Mouse (Mus musculus) macrophage (primary cell): ENCODE data around the gene Vezt. TPM values are rescaled to one million over a fixed set of nuclear protein-coding genes. Genes with fewer than 3 reads are reported as not detected.

Source experiments
- H3K27ac ChIP-seq: fragments of 350-480 bp; formaldehyde crosslinking; 2 replicates; pipeline ENCODE4 v1.9.0; 2021
- H3K36me3 ChIP-seq: fragments of 350-480 bp; formaldehyde crosslinking; 2 replicates; pipeline ENCODE4 v1.9.0; 2021; ENCODE audit errors: inconsistent target
- H3K4me3 ChIP-seq: fragments of 350-480 bp; formaldehyde crosslinking; 2 replicates; pipeline ENCODE4 v1.9.0; 2021; ENCODE audit errors: inconsistent target
- H3K79me2 ChIP-seq: fragments of 350-480 bp; formaldehyde crosslinking; 2 replicates; pipeline ENCODE4 v1.9.0; 2021; ENCODE audit errors: inconsistent target
- WGBS: methylation state at CpG from one replicate; pipeline ENCODE4 v1.1.7; 2026; ENCODE audit warnings: inconsistent platforms; ENCODE audit not compliant: missing documents; 5-methylcytosine and 5-hydroxymethylcytosine counted together
- polyA plus RNA-seq: library from polyadenylated mRNA; stranded (reverse); fragments of 250-400 nt; gene quantifications from 3 replicates; pipeline ENCODE4 v1.2.4, GENCODE M21; 2018; ENCODE audit warnings: inconsistent platforms

The Vezt gene
- polyA plus RNA-seq, 1 experiment from 2014 or later, result 11.2 TPM

DNA sequence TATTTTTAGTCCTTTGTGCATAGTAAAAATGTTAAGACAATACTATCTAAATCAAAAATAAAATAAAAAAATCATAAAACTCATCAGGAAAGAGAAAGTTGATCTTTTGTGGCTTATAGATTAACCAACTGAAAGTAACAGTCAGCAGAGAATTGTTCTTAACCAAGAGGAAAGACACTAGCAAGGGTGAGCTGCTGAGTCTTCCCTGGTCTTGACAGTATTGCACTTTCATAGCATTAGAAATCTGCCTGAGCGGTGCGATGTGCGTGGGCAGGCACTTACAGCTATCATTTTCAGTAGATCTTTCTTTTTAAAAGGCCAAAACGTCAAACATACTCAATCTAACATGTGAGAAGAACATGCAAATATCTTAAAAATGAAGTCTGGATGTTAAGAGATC is 14.6 kb downstream of the Vezt start:
- 96% methylated on average over 4 of the region's 4 CpGs for WGBS
- no peak overlapping the region for H3K4me3 ChIP-seq
- no peak overlapping the region for H3K27ac ChIP-seq
- H3K36me3 ChIP-seq, result 0 out of 2 replicates have a peak, but pooled peaks cover 7% of the 10 kb centered on the region
- H3K79me2 ChIP-seq, result peaks cover 88% of the 10 kb centered on the region

DNA sequence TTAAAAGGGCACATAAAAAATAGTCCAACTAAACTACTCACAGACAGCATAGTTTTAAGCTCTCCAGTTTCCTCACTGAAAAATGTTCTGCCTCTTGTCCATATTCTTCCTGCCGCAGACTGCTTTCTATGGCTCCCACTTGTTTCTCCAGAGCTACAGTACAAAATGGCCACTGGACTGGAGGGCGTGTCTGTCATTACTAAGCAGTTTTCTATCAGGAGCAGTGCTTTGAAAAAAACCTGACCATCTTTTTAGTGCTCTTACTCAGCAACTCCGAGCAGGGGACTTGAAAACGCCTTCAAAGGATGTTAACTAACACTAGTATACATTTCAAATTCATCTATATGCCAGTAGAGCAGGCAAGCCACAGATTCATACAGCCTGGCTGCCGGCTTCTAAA is 15.0 kb downstream of the Vezt start:
- Histone ChIP-seq H3K79me2 (peaks cover 88% of the 10 kb centered on the region), H3K27ac (no peak overlapping the region), H3K36me3 (0 out of 2 replicates have a peak, but pooled peaks cover 4% of the 10 kb centered on the region), H3K4me3 (no peak overlapping the region)
- 78% methylated on average over 5 of the region's 5 CpGs for WGBS

DNA sequence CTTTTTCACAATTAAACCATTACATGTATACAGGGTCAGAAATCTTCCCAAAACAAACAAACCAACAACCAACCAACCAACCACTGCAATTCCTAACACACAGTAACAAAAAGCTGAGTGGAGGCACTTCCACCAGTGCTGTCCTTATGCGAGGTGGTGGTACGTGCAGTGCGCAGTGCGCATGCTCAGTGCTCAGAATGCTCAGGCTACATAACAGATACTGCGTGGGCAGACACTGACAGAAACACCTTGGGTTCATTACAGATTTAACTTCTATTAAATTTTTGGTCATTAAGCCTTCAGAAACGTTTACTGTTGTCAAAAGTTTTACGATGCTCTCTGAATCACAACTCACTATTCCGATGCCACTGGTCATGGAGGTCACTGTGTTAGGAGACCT is 18.2 kb downstream of the Vezt start:
- H3K79me2 ChIP-seq, result peaks cover 77% of the 10 kb centered on the region
- H3K36me3 ChIP-seq, result no peaks in the 10 kb centered on the region
- WGBS, result 97% methylated on average over 8 of the region's 8 CpGs
- H3K27ac ChIP-seq, result no peak overlapping the region
- H3K4me3 ChIP-seq, result no peak overlapping the region

DNA sequence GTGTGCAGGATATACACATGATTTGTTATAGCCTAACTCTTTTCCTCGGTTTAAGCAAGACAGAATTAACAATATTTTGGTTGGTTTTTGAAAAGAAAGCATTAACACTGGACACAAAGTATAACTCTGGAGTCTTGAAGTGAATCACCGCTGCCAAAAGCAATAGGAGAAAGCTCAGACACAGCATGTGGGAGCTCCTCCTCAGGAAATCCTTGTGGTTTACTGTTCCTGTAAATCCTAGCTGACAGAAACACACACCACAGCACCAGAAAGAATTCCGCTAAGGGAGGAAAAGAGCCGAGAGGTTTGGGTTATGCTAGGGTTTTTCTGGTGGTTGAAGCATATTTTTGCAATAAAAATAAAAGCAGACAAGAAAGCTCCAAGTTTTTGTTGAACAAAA is 21.4 kb downstream of the Vezt start:
- peak overlapping the region; percentile 47 for H3K27ac ChIP-seq
- peaks cover 72% of the 10 kb centered on the region for H3K79me2 ChIP-seq
- H3K36me3 ChIP-seq, result no peaks in the 10 kb centered on the region
- H3K4me3 ChIP-seq, result no peak overlapping the region
- WGBS, result 12% methylated on average over 4 of the region's 4 CpGs

DNA sequence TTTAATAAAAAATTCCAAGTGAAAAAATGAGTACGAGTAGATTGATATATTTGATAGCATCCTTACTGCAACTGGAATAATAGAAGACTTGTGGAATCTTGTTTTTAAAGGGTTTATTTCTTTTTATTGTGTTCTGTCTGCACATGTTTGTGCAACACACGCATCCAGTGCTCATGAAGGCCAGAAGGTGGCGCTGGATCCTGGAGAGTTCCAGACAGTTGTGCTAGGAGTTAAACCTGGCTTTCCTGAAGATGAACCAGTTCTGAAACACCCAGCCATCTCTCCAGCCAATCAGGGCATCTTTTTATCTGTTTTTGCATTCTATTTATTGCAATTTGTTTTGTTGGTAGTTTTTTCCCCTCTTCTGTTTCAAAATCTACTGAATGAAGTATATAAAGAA is 22.4 kb downstream of the Vezt start:
- Histone ChIP-seq H3K27ac (peak overlapping the region; percentile 47; the same call in 1 of the 2 replicates), H3K4me3 (no peak overlapping the region), H3K79me2 (peaks cover 71% of the 10 kb centered on the region), H3K36me3 (no peaks in the 10 kb centered on the region)
- WGBS, result 69% methylated on average over 2 of the region's 3 CpGs

DNA sequence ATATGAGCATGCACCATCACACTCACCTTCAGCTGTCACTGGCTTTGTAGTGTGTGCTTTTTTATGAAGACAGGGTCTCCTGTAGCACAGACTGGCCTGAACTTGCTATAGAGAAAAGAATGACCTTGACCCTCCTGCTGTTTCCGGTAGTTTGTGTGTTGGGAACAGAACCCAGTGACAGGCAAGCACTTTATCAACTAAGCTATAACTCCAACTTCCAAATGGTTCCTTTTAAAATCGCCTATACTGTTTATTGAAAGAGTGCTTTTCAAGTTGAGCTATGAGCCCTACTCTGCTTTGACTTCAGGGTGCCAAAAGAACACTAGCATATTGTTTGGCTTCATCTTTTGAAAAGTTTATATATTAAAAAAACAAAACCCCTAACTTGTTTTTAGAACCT is 24.6 kb downstream of the Vezt start:
- Histone ChIP-seq H3K4me3 (no peak overlapping the region), H3K36me3 (no peaks in the 10 kb centered on the region), H3K79me2 (peaks cover 73% of the 10 kb centered on the region), H3K27ac (no peak overlapping the region)
- 90% methylated on average over 2 of the region's 2 CpGs for WGBS

DNA sequence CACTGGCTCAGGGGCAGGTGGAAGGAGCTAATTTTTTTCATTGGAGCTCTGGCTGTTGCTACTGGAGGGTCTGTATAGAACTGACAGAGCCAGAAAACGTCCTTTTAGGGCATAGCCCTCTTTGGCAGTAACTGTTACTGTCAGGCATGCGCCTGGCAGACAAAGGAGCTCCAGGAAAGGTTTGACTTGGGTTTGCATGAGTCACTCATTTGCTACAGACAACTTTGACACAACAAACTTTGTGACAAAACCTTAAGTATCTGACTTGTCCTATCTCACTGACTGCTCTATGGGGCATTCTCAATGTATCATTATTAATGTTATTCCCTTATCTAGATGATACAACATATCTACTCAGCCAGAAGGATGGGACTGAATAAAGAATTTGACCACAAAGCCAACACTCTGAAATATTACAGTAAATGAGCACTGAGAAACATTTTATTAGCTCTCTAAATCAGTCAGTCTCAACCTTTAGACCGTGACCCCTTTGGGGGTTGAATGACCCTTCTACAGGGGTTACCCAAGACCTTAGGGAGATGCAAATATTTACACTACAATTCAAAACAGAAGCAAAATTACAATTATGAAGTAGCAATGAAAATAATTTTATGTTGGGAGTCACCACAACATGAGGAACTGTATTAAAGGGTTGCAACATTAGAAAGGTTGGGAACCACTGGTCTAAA is 25.5 kb downstream of the Vezt start:
- H3K36me3 ChIP-seq, result no peaks in the 10 kb centered on the region
- H3K4me3 ChIP-seq, result no peak overlapping the region
- peaks cover 64% of the 10 kb centered on the region for H3K79me2 ChIP-seq
- WGBS, result 94% methylated on average over 3 of the region's 3 CpGs
- H3K27ac ChIP-seq, result no peak overlapping the region

DNA sequence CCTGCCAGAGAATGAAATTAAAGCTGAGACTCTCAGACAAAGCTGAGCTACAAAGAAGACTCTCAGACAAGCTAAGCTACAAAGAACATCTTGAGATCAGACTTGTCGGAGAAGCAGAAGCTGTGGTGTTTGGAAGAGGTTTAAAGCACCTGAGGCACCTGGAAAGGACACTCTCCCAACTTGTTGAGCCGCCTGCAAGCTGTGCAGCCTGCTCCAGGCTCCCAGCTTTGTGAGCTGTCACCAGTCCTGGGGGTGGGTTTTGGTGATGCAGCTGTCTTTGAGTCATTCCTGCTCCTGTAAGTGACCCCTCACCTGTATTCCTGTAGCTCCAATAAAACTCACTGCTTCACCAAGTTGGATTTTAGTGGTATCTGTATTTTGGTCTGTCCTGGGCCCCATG is 27.3 kb downstream of the Vezt start:
- Histone ChIP-seq H3K36me3 (no peaks in the 10 kb centered on the region; the same call in 1 of the 2 replicates), H3K27ac (no peak overlapping the region), H3K79me2 (peaks cover 59% of the 10 kb centered on the region), H3K4me3 (no peak overlapping the region)
- 87% methylated on average over 2 of the region's 2 CpGs for WGBS

DNA sequence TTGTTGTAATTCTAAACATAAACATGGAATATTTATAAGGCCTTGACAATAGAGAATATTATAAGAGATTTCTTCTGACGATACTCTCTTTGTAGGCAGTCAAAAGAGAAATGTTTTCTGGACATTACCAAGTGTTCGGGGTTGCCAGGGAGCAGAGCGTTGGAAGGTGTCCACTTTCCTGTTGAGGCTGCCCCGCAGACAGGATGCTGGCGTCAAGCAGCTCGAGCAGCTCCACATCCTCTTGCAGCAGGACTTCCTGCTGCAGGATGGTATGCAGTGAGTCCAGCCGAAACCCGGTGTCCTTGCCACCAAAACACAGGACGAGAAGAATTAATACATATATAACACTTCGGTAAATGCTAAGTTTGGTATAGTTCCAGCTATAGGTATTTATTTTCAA is 35.4 kb downstream of the Vezt start:
- peaks cover 47% of the 10 kb centered on the region; the same call in 1 of the 2 replicates for H3K36me3 ChIP-seq

DNA sequence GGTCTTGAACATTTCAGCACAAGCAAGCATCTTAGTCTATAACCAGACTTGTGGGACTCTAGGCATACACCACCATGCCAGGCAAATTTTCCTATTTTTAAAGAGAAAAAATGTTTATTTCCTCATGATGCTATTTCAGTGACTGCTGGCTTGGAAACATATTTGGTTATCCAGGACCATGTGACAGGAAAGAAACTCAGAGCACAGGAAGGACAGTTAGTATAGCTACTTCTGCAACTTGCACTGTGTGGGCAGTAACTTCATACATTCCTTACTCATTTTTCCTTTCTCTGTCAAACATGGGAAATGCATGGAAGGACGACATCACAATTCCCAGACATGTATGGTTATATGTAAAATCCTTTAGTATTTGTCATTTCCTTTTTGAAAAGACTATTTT is 36.3 kb downstream of the Vezt start:
- Histone ChIP-seq H3K4me3 (no peak overlapping the region), H3K79me2 (no peaks in the 10 kb centered on the region), H3K36me3 (peaks cover 47% of the 10 kb centered on the region; the same call in 1 of the 2 replicates), H3K27ac (peak overlapping the region; percentile 68)
- 64% methylated on average over 1 of the region's 1 CpGs for WGBS

More for the DNA sequence above, 35.4 kb downstream of the Vezt start:
- no peaks in the 10 kb centered on the region for H3K79me2 ChIP-seq
- peak overlapping the region; percentile 68 for H3K27ac ChIP-seq
- no peak overlapping the region for H3K4me3 ChIP-seq
- WGBS, result 26% methylated on average over 7 of the region's 10 CpGs

DNA sequence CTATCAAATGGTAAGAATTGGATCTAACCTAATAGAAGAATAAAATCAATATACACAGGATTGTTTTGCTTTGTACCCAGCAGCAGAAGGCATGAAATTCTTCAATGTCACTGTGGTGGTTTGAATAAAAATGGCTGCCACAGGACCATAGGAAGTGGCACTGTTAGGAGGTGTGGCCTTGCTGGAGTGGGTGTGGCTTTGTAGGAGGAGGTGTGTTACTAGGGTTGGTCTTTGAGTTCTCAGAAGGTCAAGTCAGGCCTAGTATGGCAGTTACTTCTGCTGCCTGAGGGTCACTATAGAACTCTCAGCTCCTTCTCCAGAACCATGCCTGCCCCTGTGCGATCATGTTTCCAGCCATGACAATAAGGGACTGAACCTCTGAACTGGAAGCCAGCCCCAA is 40.5 kb downstream of the Vezt start:
- WGBS, result 100% methylated on average over 1 of the region's 1 CpGs
- no peaks in the 10 kb centered on the region for H3K79me2 ChIP-seq
- no peak overlapping the region for H3K4me3 ChIP-seq
- peaks cover 48% of the 10 kb centered on the region; the same call in 1 of the 2 replicates for H3K36me3 ChIP-seq
- H3K27ac ChIP-seq, result no peak overlapping the region

DNA sequence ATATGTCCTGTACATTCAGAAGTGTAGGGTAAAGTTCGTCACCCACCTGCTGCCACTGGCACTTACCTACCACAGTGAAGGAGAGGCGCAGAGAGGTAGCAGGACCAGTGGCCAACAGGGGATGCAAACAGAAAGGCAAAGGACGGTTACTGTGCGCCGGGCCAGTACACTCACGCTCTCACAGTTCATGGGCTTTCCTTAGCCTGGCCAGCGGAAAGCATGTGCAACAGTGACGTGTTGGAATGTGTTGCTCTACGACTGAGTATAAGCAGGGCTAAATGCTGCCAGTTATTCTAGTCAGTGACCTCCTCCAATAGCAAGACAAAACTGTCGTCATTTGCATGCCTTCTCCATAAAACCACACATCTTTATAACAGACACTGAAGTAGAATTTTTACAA is 41.5 kb downstream of the Vezt start:
- Histone ChIP-seq H3K36me3 (peaks cover 55% of the 10 kb centered on the region), H3K27ac (no peak overlapping the region), H3K4me3 (no peak overlapping the region), H3K79me2 (no peaks in the 10 kb centered on the region)
- 93% methylated on average over 10 of the region's 10 CpGs for WGBS

DNA sequence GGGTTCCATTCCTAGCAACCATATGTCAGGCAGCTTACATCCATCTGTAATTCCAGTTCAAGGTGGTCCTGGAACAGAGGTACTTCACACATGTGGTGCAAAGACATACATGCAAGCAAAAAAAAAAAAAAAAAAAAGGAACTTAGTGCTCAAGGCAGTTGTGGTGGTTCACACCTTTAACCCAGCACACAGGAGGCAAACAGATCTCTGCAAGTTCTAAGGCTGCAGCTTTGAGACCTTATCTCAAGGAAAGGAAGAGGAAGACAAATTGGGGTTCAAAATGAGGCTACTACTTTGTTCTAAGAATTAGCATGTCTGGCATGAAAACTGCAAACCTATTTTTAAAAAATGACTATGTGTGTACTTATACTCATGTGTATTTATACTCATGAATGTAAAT is 50.3 kb downstream of the Vezt start:
- Histone ChIP-seq H3K36me3 (peaks cover 32% of the 10 kb centered on the region), H3K4me3 (no peak overlapping the region), H3K79me2 (no peaks in the 10 kb centered on the region), H3K27ac (no peak overlapping the region)

DNA sequence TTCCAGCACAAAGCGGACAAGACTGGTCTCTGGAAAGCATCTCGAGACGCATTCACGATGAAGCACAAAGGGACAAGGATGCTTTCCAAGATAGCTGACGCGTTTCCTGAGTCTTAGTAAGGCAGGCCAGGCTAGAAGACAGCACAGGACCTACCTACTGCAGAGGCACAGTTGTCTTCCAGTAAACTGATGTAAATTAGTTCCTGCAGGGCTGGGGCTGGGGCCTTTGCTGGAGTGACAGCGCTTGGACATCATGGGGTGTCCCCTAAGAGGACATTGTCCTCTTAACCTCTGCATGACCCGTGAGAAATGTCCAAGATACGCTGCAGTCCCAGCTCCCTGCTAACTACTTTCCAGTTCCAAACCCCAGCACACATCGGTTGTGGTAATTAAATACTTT is 66.3 kb downstream of the Vezt start:
- H3K36me3 ChIP-seq, result peaks cover 36% of the 10 kb centered on the region
- WGBS, result 95% methylated on average over 10 of the region's 10 CpGs
- no peak overlapping the region for H3K27ac ChIP-seq

DNA sequence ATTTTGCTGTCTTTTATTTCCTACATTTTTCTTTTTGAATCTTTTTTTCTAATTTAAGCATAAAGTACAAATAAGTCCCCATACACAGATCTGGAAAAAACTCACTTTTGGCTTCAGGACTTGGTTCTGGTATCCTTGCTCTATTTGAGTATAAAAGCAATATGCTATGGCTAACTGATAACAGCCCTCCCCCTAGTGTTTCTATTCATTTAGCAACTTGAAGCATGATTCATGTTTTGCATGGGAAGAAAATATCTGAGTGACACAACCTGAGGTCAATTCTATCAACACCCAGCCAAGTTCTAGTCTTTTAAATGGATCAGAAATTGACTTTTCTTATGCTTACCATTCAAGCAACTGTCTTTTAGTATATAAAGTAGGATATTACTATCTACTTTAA is 68.1 kb downstream of the Vezt start:
- Histone ChIP-seq H3K27ac (no peak overlapping the region), H3K79me2 (no peaks in the 10 kb centered on the region), H3K36me3 (peaks cover 21% of the 10 kb centered on the region), H3K4me3 (no peak overlapping the region)

More for the DNA sequence above, 66.3 kb downstream of the Vezt start:
- H3K79me2 ChIP-seq, result no peaks in the 10 kb centered on the region
- no peak overlapping the region for H3K4me3 ChIP-seq

DNA sequence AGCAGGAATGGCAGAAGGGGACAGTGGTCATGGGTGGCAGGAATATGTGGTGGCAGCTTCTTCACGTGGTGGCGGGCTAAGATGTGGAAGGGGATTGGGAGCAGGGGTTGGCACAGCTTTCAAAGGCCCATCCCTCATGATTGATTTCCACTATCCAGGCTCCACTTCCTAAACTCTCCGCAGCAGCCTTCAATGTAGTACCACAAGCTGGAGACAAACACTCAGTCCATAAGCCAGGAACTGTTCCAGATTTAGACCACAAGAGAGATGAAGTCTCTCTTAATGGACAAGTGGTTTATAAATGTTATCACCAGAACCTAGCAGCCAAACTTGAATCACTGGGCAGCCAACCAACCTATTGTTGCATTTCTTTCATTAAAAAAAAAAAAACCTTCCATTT is 81.6 kb downstream of the Vezt start:
- Histone ChIP-seq H3K79me2 (no peaks in the 10 kb centered on the region), H3K27ac (no peak overlapping the region), H3K4me3 (no peak overlapping the region), H3K36me3 (no peaks in the 10 kb centered on the region)
- 90% methylated on average over 3 of the region's 3 CpGs for WGBS
